Mouse (Mus musculus) kidney, postnatal 0 days (tissue): ENCODE results near the gene Armc9. TPM values are rescaled to one million over a fixed set of nuclear protein-coding genes. Genes with fewer than 3 reads are reported as not detected.

Experiments
- ATAC-seq: fragments of 200-750 bp; cut with Nextera tagmentation; replicated peaks from 2 replicates; pipeline ENCODE4 v1.8.0; 2017; ENCODE audit warnings: low read depth, moderate number of reproducible peaks, moderate TSS enrichment, moderate library complexity; ENCODE audit not compliant: low FRiP score
- DNase-seq: peaks from one replicate; pipeline ENCODE4 v3.0.0-alpha.2; 2016; ENCODE audit warnings: low spot score
- H3K27ac ChIP-seq: fragments of 300-500 bp; sonication (generic); 2 replicates; pipeline ENCODE4 v1.5.1; 2014; ENCODE audit warnings: mild to moderate bottlenecking
- H3K27me3 ChIP-seq: fragments of 300-500 bp; sonication (generic); 2 replicates; pipeline ENCODE4 v1.6.1; 2014; ENCODE audit warnings: low read length, mixed read lengths; ENCODE audit not compliant: insufficient read depth
- H3K36me3 ChIP-seq: fragments of 300-500 bp; sonication (generic); 2 replicates; pipeline ENCODE4 v1.6.1; 2014; ENCODE audit warnings: low read length, mixed read lengths; ENCODE audit not compliant: insufficient read depth
- H3K4me1 ChIP-seq: fragments of 300-500 bp; sonication (generic); replicated peaks from 2 replicates; pipeline ENCODE4 v1.6.1; 2014; ENCODE audit warnings: antibody characterized with exemption, low read length, mixed read lengths; ENCODE audit not compliant: insufficient read depth
- H3K4me2 ChIP-seq: fragments of 300-500 bp; sonication (generic); 2 replicates; pipeline ENCODE4 v1.6.1; 2014; ENCODE audit warnings: mild to moderate bottlenecking, low read length, moderate library complexity, mixed read lengths
- H3K4me3 ChIP-seq: fragments of 300-500 bp; sonication (generic); replicated peaks from 2 replicates; pipeline ENCODE4 v1.5.1; 2014; ENCODE audit warnings: low read depth, low read length
- H3K9ac ChIP-seq: fragments of 300-500 bp; sonication (generic); 2 replicates; pipeline ENCODE4 v1.6.1; 2014; ENCODE audit warnings: low read depth, low read length
- H3K9me3 ChIP-seq: fragments of 300-500 bp; sonication (generic); replicated peaks from 2 replicates; pipeline ENCODE4 v1.6.1; 2016; ENCODE audit warnings: low read length, inconsistent platforms, mixed read lengths
- CTCF ChIP-seq: IDR thresholded peaks from 2 replicates; pipeline ENCODE4 v1.5.1; 2016; ENCODE audit warnings: antibody characterized with exemption, low read depth, mild to moderate bottlenecking, moderate library complexity
- WGBS: fragments of 180-500 bp; shearing (Covaris S2); extraction: QIAGEN DNeasy Blood & Tissue Kit; methylation state at CpG from one replicate; pipeline ENCODE4 v1.1.7; 2014; 5-methylcytosine and 5-hydroxymethylcytosine counted together
- polyA plus RNA-seq: library from polyadenylated mRNA; unstranded; fragments of >200 nt; fragmentation: Nextera tagmentation; extraction: Ambion mirVana; gene quantifications from 2 replicates; pipeline ENCODE4 v1.2.1, GENCODE M21; 2015

The Armc9 gene
- polyA plus RNA-seq, 1 experiment from 2014 or later: 16.5 TPM

GRCm38 (mm10) chr1:86211498-86211897 lies 56.9 kb downstream of the Armc9 start:
- ATAC-seq (no peak), DNase-seq (no peak)
- Histone ChIP-seq H3K4me1 (no peaks in the 10 kb centered on the region), H3K9ac (no peak overlapping the region), H3K27ac (no peak overlapping the region), H3K36me3 (peaks cover 25% of the 10 kb centered on the region; the same call in 1 of the 2 replicates), H3K27me3 (no peaks in the 10 kb centered on the region), H3K9me3 (no peaks in the 10 kb centered on the region), H3K4me2 (no peak overlapping the region), H3K4me3 (no peak overlapping the region)
- 95% methylated on average over 1 of the region's 1 CpGs for WGBS
- no peak for TF ChIP-seq CTCF

GRCm38 (mm10) chr1:86212731-86213130 lies 58.2 kb downstream of the Armc9 start:
- Histone ChIP-seq H3K27me3 (no peaks in the 10 kb centered on the region), H3K9me3 (no peaks in the 10 kb centered on the region), H3K27ac (no peak overlapping the region), H3K4me2 (no peak overlapping the region), H3K4me3 (no peak overlapping the region), H3K36me3 (peaks cover 25% of the 10 kb centered on the region; the same call in 1 of the 2 replicates), H3K4me1 (no peaks in the 10 kb centered on the region), H3K9ac (no peak overlapping the region)
- no peak for DNase-seq
- no peak for TF ChIP-seq CTCF
- ATAC-seq: no peak
- 90% methylated on average over 8 of the region's 8 CpGs for WGBS

GRCm38 (mm10) chr1:86214158-86214557 lies 59.6 kb downstream of the Armc9 start:
- no peak overlapping the region for H3K4me2 ChIP-seq
- H3K9me3 ChIP-seq: no peaks in the 10 kb centered on the region
- no peak overlapping the region for H3K9ac ChIP-seq
- ATAC-seq (peak; percentile 82), DNase-seq (peak; percentile 90)
- H3K36me3 ChIP-seq: peaks cover 12% of the 10 kb centered on the region; the same call in 1 of the 2 replicates
- H3K27me3 ChIP-seq: no peaks in the 10 kb centered on the region
- H3K27ac ChIP-seq: no peak overlapping the region
- H3K4me3 ChIP-seq: no peak overlapping the region
- TF ChIP-seq CTCF: peak; percentile 95
- H3K4me1 ChIP-seq: no peaks in the 10 kb centered on the region
- 0% methylated on average over 1 of the region's 1 CpGs for WGBS

GRCm38 (mm10) chr1:86215297-86215696 lies 60.7 kb downstream of the Armc9 start:
- no peak for TF ChIP-seq CTCF
- ATAC-seq: no peak
- Histone ChIP-seq H3K4me3 (no peak overlapping the region), H3K9ac (no peak overlapping the region), H3K4me1 (no peaks in the 10 kb centered on the region), H3K9me3 (no peaks in the 10 kb centered on the region), H3K27me3 (no peaks in the 10 kb centered on the region), H3K27ac (no peak overlapping the region), H3K36me3 (peaks cover 9% of the 10 kb centered on the region; the same call in 1 of the 2 replicates), H3K4me2 (no peak overlapping the region)
- WGBS: 81% methylated on average over 1 of the region's 1 CpGs
- DNase-seq: no peak

GRCm38 (mm10) chr1:86216412-86216811 lies 61.8 kb downstream of the Armc9 start:
- no peak overlapping the region for H3K4me2 ChIP-seq
- H3K9ac ChIP-seq: no peak overlapping the region
- DNase-seq: no peak
- 72% methylated on average over 5 of the region's 5 CpGs for WGBS
- H3K27ac ChIP-seq: no peak overlapping the region
- TF ChIP-seq CTCF: no peak
- H3K27me3 ChIP-seq: no peaks in the 10 kb centered on the region
- no peak overlapping the region for H3K4me3 ChIP-seq
- no peaks in the 10 kb centered on the region for H3K9me3 ChIP-seq
- H3K36me3 ChIP-seq: peaks cover 9% of the 10 kb centered on the region; the same call in 1 of the 2 replicates
- no peak for ATAC-seq
- no peaks in the 10 kb centered on the region for H3K4me1 ChIP-seq

- ATAC-seq (peak; percentile 54; the same call in 1 of the 2 replicates), DNase-seq (no peak)
- H3K9ac ChIP-seq: no peak overlapping the region
- H3K9me3 ChIP-seq: no peaks in the 10 kb centered on the region
- H3K4me3 ChIP-seq: no peak overlapping the region
- peaks cover 9% of the 10 kb centered on the region; the same call in 1 of the 2 replicates for H3K36me3 ChIP-seq
- H3K27me3 ChIP-seq: no peaks in the 10 kb centered on the region
- WGBS: 27% methylated on average over 6 of the region's 6 CpGs
- H3K4me1 ChIP-seq: no peaks in the 10 kb centered on the region
- peak overlapping the region; percentile 37; the same call in 1 of the 2 replicates for H3K27ac ChIP-seq
- H3K4me2 ChIP-seq: no peak overlapping the region
- no peak for TF ChIP-seq CTCF
These were observed 63.4 kb downstream of the Armc9 start for GRCm38 (mm10) chr1:86217976-86218375.

GRCm38 (mm10) chr1:86225195-86225594 lies 70.6 kb downstream of the Armc9 start:
- 67% methylated on average over 6 of the region's 6 CpGs for WGBS
- ATAC-seq: no peak
- H3K36me3 ChIP-seq: no peaks in the 10 kb centered on the region
- no peak for DNase-seq
- no peak overlapping the region for H3K4me2 ChIP-seq
- no peak overlapping the region for H3K27ac ChIP-seq
- H3K4me1 ChIP-seq: no peaks in the 10 kb centered on the region
- TF ChIP-seq CTCF: no peak
- no peaks in the 10 kb centered on the region for H3K27me3 ChIP-seq
- H3K9ac ChIP-seq: no peak overlapping the region
- no peak overlapping the region for H3K4me3 ChIP-seq
- no peaks in the 10 kb centered on the region for H3K9me3 ChIP-seq
